Mouse (Mus musculus) thymus, postnatal 10 days (tissue): Measurements from ENCODE around the gene Mien1.
A peak's percentile ranks its signal among the peaks of the same experiment; 100 is the strongest.

Source experiments
- DNase-seq, 2 experiments: peaks; one replicate each; pipeline ENCODE4 v3.0.0; 2021; ENCODE audit warnings: low spot score in 2 of 2

The Mien1 gene

DNA sequence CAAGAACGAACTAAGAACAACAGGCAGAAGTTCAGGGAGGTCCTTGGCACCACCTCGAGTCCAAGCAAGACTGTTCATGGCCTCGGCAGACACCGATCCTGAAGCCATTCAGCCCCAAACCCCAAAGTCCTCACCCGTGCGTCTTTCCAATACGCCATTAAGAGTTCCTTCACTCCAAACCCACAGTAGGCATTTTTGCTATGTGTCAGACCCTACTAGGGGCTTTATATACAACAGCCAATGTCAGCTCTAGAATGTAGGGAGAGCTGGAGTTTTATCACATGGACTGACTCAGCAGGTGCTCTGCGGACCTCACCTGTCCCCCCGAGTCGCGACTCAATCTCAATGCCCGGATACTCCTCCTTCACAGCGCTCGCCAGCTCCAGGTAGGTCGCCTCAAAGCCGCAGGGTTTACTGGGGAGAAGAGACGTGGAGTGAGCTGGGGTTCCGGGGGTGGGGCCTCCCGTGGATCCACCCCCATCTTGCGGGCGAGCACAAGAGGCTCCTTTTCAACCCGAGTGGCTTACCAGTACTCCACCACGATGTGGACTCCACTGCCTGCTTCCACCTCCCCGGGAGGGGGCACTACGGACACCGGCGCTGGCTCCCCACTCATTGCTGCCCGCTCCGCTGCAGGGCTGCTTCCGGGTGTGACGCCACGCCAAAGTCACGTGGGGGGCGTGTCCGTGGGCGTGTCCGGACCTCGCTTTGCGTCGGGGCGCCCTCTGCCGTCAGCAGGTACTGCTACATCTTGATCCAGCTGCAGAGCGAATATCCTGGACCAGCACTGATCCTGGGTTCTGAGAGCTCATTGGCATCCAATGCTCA lies at the start of gene Mien1:
TSS of gene Mien1 (minus strand) at position 661 of the 828 bp plus-strand sequence.
- peak; percentile 85 to 98 for DNase-seq

DNA sequence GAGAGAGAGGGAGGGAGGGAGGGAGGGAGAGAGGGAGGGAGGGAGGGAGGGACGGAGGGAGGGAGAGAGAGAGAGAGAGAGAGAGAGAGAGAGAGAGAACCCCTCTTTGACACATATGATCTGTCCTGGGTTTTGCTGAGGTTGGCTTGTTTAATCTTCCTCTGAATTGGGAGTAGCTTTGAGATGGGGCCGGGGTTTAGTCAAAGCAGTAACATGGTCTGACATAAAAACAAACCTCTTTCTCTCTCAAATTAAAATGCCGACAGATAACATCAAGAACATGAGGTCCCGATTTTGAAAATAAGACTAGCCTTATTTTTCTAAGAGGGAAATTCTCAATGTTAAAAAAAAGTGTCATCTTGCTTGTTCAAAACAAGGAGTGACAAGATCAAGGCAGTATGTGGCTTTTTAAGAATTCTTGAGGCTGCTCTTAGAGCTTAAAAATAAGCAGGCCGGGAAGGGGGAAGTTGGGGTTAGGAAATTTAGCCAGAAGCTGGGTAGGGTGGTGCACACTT lies 48.8 kb upstream of the Mien1 start:
- DNase-seq: no peak

DNA sequence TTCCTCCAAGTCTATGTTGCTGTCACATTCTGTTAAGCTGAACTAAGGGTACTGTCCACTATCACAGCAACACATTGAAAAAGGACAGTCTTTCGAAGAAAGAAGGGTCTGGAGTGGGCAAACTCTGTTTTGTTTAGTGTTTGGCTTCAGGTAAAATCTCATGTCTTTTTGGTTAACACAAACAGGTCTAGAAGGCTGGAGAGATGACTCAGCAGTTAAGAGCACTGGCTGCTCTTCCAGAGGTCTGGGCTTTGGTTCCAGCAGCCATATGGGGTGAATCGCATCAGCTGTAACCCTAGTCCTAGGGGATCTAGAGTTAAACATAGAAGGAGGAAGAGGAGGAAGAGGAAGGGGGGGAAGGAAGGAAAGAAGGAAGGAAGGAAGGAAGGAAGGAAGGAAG lies 47.0 kb upstream of the Mien1 start:
- DNase-seq: no peak

DNA sequence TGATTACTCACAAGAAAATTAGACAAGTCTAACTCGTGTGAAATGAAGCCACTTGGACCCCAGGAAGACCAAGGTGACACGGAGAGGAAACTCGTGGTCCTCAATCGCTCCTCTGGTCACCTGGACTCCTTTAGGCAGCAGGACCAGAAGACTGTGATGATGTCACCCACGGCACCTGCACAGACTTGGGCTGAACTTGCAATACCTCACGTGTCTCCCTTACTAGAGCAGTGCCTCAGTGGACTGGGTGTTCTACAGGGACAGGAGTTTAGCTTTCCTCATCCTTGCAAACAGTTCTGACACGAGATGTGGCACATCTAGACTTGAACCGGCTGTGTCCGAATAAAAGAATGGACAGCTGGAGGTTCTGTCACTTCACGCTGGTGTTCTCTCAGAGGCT lies 43.3 kb upstream of the Mien1 start:
- no peak for DNase-seq

DNA sequence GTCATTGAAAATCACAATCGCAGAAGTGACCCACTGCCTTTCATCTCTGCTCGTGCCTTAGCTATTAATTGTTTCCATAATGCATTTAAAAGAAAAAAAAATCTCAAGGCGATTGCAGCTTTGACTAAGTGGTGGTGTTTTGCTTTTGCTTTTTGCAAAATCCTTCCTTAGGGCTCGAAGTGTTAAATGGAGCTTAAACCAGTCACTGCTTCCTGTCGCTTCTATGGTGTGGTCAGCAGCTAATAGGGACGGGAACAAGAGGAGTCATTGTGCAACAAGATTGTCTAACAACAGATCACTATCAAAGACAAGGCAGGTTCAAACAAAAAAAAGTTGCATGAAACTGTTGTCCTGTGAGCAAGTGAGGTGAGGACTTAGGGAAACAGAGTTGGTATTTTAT lies 42.4 kb upstream of the Mien1 start:
- DNase-seq: no peak

DNA sequence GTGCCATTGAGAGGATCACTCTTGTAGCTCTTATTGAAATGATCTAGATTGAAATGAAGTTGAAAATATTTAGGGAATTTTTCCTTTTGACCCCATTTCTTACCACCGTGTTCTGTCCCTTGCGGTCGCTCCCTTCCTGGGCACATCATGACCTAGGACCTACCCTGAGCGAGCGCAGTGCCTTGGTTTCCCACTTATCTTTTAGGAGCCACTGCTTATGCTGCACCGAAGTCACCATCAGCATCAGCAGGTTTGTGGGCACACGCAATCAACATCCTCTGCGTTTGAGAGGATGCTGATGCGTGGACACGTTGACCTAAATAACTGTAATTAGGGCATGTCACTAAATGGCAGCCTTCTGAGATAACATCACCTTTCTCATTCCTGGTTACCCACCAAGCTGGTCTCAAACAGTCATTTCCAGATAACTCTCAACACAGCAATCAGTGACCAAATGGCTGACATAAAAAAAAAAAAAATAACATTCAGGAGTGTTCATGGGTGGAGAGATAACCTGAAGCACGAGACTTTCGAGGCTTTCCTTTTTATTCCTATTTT lies 41.2 kb upstream of the Mien1 start:
- DNase-seq: no peak

DNA sequence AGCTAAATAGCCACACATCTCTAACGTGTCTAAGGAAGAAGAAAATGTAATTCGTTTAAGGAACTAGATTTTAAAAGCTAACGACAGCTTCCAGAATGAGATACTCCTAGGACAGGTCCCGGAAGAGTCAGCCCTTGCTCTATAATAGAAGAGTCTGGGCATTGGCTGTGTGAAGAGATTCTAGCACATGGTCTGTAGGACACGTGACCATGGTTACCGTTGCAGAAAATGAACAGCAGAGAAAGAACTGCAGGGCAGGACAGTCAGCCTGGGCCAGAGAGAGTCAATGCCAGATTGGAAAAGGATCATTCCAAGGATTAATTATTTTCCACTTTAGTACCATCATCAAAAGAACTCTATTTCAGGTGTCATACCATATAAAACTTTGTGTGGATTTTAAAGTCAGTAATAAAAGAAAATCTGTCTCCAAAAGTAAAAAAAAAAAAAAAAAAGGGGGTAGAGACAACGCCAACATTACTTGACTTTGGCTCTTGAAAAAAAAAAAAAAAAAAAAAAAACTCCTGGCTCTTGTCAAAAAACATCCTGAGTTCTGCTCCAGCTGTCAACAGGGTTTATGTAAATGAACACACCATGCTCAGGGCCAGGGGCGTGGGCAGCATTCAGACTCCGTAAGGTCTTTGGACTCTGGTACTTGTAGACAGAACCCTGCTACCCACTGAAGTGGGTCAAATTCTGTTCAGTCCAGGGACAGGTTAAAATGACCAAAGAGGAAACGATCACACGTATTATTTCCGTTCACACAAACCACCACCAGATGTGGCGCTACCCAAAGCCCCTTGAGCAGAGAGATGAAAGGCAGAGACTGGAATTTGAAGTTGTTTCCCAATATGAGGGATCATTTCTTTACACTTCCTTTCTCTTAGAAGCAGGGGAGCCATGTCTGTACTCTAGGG lies 40.5 kb upstream of the Mien1 start:
- no peak for DNase-seq

DNA sequence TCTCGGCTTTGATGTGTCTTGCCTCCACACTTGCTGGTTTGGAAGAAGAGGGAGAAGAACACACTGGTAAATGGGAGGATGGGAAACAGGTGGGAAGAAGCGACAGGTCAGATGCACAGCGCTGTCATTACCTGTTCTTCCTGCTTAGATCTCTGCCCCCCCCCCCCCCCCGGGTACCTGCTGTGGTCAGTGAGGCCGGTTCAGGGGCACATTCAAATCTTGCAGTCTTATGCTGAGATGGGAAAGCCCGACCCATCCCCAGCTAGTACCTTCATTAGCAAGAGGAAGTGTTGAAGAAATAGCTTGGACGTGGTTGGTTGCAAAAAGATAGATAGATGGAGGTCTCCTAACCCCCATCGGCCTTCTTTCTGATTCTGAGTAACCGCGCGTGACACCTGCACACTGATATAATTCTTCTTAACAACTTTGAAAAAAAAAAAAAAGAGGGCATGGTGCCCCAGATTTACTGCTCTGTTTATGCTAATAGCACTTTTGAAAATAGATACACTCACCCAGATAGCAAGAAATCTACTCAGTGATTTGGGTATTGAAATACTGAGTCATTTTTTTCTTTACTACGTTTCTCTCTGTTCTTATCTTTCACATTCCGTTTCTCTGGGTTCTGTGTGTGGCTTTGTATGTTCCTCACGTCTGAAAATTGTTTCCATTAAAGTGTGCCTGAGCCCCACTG lies 38.4 kb upstream of the Mien1 start:
- no peak for DNase-seq

DNA sequence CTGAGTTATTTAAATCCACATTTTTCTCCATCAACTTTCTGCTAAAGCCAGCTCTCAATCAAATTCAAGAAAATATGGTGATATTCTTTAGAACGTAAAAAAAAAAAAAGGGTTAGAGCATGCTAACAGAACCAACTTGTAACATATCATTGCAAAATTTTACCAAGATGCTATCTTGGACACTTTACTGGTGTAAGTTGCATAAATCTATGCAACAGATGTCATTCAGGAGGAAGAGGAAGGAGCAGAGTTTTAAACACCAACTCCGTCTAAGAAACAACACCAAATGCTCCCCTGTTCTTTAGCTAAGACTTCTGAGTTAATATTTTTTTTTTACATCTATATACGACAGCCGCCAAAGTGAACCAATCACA lies 37.6 kb upstream of the Mien1 start:
- no peak for DNase-seq

DNA sequence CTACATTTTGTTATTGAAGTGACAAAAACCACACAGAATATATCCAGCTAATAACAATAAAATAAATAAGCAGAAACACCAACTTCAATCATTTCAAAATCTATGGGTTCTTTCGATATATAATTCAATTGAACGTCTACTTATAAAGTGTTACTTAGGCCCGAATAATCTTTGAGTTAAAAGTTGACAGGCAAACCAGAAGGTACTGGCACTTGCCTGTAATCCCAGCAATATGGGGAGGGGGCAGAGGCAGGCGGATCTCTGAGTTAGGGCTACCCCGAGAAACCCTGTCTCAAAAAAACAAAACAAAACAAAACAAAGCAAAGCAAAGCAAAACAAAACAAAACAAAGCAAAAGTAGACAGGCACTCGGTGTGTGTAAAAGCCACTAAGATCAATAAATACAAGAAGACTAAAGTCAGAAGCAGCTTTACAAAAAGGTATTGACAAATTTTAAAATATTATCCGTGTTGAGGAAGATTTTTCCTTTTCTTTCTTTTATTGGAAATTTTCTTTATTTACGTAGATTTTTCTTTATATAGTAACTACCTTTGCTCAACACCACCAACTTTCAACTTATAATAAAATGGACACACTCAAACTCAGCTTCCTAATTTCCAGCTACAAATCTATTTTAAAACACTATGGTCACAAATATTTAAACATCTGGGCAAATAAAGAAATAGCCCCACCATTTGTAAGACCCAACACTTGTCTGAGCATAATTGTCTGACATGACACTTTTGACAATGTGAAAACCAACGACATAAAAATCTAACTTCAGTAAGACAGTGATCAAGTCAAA lies 37.0 kb upstream of the Mien1 start:
- no peak for DNase-seq

DNA sequence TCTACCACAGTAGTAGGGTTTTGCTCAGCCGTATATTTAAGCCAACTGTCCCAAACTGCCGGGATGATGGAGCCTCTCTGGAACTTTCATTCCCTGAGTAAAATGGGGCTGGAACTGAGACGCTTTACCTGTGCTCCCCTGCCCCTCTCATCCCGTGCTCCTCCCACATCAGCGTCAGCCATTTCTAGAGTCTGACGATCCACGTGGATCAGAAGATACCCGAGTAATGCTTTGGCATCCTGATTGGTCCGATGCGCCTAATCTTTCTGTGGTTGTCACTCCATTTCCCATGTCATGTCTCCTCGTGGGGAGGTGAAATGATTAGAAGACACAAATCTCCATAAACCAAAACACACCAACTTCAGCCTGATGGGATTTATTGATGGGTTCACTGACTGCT lies 36.2 kb upstream of the Mien1 start:
- DNase-seq: no peak

DNA sequence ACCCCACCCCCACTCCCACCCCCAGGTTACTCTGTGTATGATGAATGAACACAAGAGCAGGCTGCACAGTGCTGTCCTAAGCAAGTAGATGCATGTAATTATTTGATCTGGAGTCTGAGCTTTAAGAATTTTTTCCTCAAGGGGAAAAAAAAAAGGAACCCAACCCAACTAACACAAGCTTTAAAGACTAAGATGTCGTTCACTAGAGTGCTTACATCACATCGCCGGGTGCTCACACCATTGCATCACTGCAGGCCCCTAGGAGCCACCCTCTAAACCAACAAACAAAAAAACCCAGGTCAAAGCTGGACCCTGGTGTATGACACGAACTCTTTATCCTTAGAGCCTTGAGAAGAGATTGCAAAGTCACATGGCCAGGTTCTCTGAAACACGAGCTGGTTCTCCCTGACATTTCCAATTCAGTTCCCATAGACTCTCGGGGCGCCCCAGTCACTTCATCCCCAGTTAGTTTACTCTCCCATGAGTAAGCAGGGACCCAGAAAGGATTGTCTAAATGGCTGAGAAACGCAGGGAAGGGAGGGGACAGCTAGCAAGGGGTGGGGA lies 35.2 kb upstream of the Mien1 start:
- DNase-seq: no peak

DNA sequence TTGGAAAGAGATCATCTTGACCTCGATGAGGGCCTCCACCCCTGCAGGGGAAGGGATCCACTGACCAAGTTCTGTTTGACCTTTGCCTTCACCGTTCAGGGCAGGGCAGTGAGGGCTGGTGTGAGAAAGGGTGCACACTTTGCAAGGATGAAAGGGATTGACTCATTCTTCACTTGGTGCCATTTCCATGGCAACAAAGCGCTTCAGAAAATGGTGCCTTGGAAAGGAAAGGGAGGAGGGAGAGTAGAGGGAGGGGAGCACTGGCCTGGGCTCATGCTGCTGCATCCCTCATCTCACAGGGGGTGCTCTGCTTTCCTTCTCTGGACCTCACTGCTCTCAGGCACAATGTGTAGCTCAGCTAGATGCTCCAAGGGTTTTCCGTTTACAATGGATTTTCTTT lies 33.9 kb upstream of the Mien1 start:
- no peak for DNase-seq

DNA sequence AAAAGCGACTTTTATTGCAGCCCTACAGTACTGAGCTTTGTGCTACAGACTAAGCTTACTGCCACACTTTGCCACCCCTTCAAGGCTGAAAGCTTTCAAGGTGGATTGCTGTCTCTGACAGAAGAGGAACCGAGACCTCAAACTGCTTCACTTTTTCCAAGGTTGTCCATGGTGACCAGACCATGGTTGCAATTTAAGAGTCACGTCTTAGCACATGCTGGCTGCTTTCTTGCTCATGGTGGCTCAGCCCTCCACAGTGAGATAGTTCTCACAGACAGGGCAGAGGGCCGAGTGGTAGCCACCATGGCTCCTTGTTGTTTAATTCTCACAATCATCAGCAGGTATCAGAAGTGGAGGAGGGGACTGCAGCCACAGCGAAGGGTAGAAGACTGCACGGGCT lies 32.0 kb upstream of the Mien1 start:
- no peak for DNase-seq

DNA sequence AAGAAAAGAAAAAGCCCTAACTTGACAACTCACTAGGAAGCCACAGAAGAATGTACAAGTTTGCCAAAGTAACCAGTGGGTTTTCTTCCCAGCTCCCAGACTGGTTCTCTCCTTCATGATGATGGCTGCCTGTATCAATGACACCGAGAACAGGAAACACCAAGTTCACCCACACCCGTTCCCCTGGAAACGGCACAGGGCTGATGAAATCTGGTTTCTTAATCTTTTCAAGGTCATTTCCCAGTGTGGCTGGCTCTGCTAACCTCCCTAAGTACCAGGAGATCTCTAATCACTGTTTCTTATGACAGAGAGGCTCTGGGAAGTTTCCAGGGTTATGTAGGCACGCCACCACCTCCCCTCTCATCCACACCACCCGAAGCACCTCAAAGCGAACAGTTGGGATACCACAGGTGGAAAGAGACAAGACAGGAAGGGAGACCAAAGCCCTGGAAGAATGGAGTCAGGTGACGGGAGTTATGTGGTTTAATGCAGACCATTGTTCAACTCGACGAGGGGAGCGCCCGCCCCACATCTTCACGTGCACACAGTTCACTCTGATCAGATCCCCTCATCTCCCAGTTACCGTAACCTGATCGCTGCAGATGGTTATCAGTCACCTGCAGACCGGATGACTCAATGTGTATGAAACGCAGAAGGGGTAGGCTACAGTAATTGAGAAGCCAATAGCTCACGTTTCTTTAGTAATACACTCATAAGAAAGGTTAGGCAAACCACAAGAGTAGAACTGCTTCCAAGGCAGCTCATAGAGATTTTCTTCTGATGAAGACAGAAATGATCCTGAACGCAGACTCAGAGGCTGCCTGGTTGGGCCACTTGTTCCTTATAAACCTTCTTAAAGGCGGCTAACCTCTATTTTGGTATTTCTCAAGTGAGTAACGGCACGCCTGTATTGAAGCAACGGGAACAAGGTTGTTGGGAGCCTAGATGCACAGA lies 31.2 kb upstream of the Mien1 start:
- DNase-seq: peak; percentile 58 to 59

DNA sequence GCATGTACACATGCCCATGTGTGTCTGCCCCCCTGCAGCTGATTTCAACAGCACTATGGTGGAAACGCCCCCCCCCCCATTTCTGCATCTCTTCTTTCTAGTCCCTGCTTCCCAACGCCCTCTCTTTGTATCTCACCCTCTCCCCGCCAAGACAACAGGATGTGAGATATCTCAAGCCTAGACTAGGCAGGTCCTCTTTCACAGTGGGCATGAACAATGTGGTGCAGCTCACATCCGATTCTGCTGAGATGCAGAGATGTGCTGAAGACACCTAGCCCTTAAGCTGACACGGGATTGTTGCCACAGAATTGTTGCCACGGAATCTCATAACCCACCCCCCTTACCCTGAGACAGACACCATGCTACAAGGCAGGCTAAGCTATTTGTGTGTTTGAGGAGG lies 25.7 kb upstream of the Mien1 start:
- DNase-seq: peak in 1 of 2 experiments; percentile 48

DNA sequence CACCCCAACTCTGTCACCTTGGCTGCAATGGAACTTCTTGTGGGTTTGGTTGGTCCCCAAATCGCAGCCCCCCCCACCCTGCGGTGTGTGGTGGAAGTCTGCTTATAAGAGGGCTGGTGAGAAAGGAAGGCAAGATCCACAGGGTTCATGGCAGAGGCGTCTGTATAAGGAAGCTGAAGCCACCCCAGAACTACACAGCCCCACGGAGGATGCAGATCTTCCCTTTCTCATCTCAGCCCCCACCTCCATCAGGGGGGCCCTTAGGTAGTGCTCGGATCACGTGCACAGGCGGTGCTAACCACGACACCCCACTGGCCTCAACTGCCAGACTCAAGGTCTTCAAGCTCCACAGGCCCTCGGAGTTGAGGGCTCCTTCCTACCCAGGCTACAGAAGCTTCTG lies 25.1 kb upstream of the Mien1 start:
- DNase-seq: peak; percentile 52 to 58

DNA sequence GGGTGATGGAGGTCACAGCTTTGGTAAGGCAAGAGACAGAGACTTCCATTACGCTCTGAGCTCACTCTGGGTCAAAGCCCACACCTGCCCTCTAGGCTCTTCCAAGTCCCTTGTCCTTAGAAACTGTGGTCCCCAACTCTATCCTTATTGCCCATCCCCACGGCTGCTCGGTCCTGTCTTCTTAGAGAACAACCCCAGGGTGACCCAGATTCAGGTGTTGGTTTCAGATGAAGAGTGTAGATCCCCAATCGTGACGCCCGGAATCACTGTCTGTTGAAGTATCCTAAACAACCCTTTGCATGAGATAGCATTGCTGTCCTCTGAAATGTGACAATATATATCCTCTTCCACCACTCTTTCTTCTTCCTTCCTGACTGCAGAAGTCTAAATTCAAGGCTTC lies 23.5 kb upstream of the Mien1 start:
- DNase-seq: no peak

DNA sequence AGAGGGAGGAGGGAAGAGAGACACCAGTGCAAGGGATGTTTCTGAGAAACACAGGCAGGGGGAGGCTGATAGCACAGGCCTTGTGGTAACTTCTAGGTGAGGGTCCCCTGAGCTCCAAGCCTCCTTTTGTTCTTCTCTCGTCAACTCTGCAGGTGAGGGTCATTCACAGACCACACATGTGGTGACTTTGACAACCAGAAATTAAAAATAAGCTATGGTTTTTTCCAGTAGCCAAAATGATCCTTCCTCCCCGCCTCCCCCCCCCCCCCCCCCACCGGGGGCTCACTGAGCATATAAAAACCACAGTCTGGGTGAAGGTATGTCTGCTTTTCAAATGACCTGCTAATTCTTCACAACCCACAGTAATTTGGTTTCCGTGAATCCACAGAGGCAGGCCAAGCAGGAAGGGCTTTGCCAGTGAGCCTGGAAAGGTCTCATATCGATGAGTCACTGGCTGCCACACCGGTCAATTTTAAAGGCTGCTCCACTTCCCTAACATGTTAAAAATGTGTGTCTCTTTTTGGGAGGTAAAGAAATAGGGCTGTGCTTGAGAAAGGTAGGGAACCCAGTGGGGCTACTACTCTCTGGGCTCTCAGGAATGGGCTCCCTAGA lies 22.4 kb upstream of the Mien1 start:
- DNase-seq: no peak
